Mouse (Mus musculus) erythroblast, embryonic 14.5 days (primary cell): ENCODE data around the gene Bcat1.

ENCODE experiments used
- GATA1 ChIP-seq: IDR thresholded peaks from 2 replicates; pipeline ENCODE4 v1.6.1; 2012; ENCODE audit warnings: low read length, inconsistent platforms, mixed read lengths
- TAL1 ChIP-seq: IDR thresholded peaks from 3 replicates; pipeline ENCODE4 v1.6.1; 2012; ENCODE audit warnings: low read length, inconsistent platforms, mixed read lengths

DNA sequence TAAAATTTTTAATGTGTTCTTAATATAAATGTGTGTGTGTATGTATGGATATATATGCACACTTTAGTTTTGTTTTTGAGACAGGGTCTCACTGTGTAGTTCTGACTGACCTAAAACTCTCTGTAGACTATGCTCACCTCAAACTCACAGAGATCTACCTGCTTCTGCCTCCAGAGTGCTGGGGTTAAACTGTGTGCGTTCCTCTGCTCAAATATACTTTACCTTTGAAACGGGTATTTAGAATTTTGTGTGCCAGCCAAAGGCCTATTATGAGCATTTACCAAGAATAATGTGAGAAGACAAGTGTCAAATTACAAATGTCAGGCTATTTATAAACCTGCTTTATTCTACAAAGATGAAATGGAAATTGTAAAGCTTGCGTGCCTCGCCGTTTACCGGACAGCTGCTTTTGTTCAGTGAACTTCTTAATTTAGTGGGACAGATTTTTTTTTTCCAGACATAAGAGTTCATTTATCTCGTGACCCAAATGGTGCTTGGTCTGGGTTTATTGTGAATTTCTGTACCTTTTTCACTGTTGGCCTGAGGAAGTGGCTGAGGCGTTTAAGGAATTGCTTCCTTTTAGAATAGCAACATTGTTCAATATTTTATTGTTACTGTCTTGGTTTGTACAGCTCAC is 46.6 kb upstream of the Bcat1 start:
- no peak for TF ChIP-seq TAL1
- no peak for TF ChIP-seq GATA1
